Mouse (Mus musculus) forebrain, embryonic 13.5 days (tissue): ENCODE measurements around the gene Zfp385b. TPM values are rescaled to one million over a fixed set of nuclear protein-coding genes. Genes with fewer than 3 reads are reported as not detected.

Experiments
- ATAC-seq: fragments of 200-750 bp; cut with Nextera tagmentation; 2 replicates; pipeline ENCODE4 v1.8.0; 2017
- H3K27ac ChIP-seq: fragments of 300-500 bp; sonication (generic); 2 replicates; pipeline ENCODE4 v1.5.1; 2015; ENCODE audit warnings: inconsistent platforms, mild to moderate bottlenecking, moderate library complexity
- H3K27me3 ChIP-seq: fragments of 300-500 bp; sonication (generic); 2 replicates; pipeline ENCODE4 v1.6.1; 2015; ENCODE audit warnings: mild to moderate bottlenecking, inconsistent platforms
- H3K36me3 ChIP-seq: fragments of 300-500 bp; sonication (generic); 2 replicates; pipeline ENCODE4 v1.6.1; 2015; ENCODE audit warnings: mild to moderate bottlenecking, inconsistent platforms; ENCODE audit not compliant: poor library complexity, severe bottlenecking
- H3K4me1 ChIP-seq: fragments of 300-500 bp; sonication (generic); 2 replicates; pipeline ENCODE4 v1.6.1; 2015; ENCODE audit warnings: inconsistent platforms
- H3K4me2 ChIP-seq: fragments of 300-500 bp; sonication (generic); 2 replicates; pipeline ENCODE4 v1.6.1; 2015; ENCODE audit warnings: inconsistent platforms, mild to moderate bottlenecking, moderate library complexity
- H3K4me3 ChIP-seq: fragments of 300-500 bp; sonication (generic); 2 replicates; pipeline ENCODE4 v1.5.1; 2015; ENCODE audit warnings: mild to moderate bottlenecking, inconsistent platforms
- H3K9ac ChIP-seq: fragments of 300-500 bp; sonication (generic); 2 replicates; pipeline ENCODE4 v1.6.1; 2015; ENCODE audit warnings: mild to moderate bottlenecking, inconsistent platforms
- H3K9me3 ChIP-seq: fragments of 300-500 bp; sonication (generic); replicated peaks from 2 replicates; pipeline ENCODE4 v1.6.1; 2016; ENCODE audit warnings: inconsistent platforms
- WGBS: fragments of 180-500 bp; shearing (Covaris S2); methylation state at CpG from one replicate; pipeline ENCODE4 v1.1.7; 2015; 5-methylcytosine and 5-hydroxymethylcytosine counted together
- polyA plus RNA-seq: library from polyadenylated mRNA; unstranded; fragments of >200 nt; fragmentation: Nextera tagmentation; extraction: Ambion mirVana; gene quantifications from 2 replicates; pipeline ENCODE4 v1.2.1, GENCODE M21; 2015

Gene Zfp385b
- polyA plus RNA-seq, 1 experiment from 2014 or later, result 4.6 TPM

- no peak overlapping the region for H3K9ac ChIP-seq
- no peaks in the 10 kb centered on the region for H3K9me3 ChIP-seq
- 38% methylated on average over 5 of the region's 5 CpGs for WGBS
- H3K27me3 ChIP-seq, result no peaks in the 10 kb centered on the region
- H3K36me3 ChIP-seq, result no peaks in the 10 kb centered on the region
- H3K27ac ChIP-seq, result no peak overlapping the region
- peak; percentile 48; the same call in 1 of the 2 replicates for ATAC-seq
- H3K4me1 ChIP-seq, result no peaks in the 10 kb centered on the region
- H3K4me2 ChIP-seq, result no peak overlapping the region
- no peak overlapping the region for H3K4me3 ChIP-seq
Observed at GRCm38 (mm10) chr2:77418078-77418477, 401.4 kb downstream of the Zfp385b start.

- Histone ChIP-seq H3K27me3 (no peaks in the 10 kb centered on the region), H3K4me1 (no peaks in the 10 kb centered on the region), H3K36me3 (no peaks in the 10 kb centered on the region), H3K27ac (no peak overlapping the region), H3K9ac (no peak overlapping the region), H3K4me2 (no peak overlapping the region), H3K4me3 (no peak overlapping the region), H3K9me3 (no peaks in the 10 kb centered on the region)
- WGBS, result 93% methylated on average over 9 of the region's 9 CpGs
- ATAC-seq, result no peak
Observed at GRCm38 (mm10) chr2:77412171-77412570, 407.3 kb downstream of the Zfp385b start.

- H3K4me3 ChIP-seq, result no peak overlapping the region
- no peak overlapping the region for H3K9ac ChIP-seq
- 90% methylated on average over 13 of the region's 13 CpGs for WGBS
- H3K27ac ChIP-seq, result no peak overlapping the region
- H3K4me2 ChIP-seq, result no peak overlapping the region
- no peaks in the 10 kb centered on the region for H3K4me1 ChIP-seq
- H3K9me3 ChIP-seq, result no peaks in the 10 kb centered on the region
- ATAC-seq, result no peak
- no peaks in the 10 kb centered on the region for H3K36me3 ChIP-seq
- no peaks in the 10 kb centered on the region for H3K27me3 ChIP-seq
Observed at GRCm38 (mm10) chr2:77411612-77412011, 407.8 kb downstream of the Zfp385b start.

GRCm38 (mm10) chr2:77409521-77410135 is 409.8 kb downstream of the Zfp385b start:
- Histone ChIP-seq H3K27me3 (no peaks in the 10 kb centered on the region), H3K9me3 (no peaks in the 10 kb centered on the region), H3K4me1 (no peaks in the 10 kb centered on the region), H3K4me3 (no peak overlapping the region), H3K27ac (no peak overlapping the region), H3K36me3 (no peaks in the 10 kb centered on the region), H3K9ac (no peak overlapping the region), H3K4me2 (no peak overlapping the region)
- WGBS, result 59% methylated on average over 4 of the region's 5 CpGs
- 0 out of 2 replicates have a peak, but pooled peaks have one; percentile 27 for ATAC-seq

- Histone ChIP-seq H3K4me2 (no peak overlapping the region), H3K27me3 (no peaks in the 10 kb centered on the region), H3K9me3 (no peaks in the 10 kb centered on the region), H3K27ac (no peak overlapping the region), H3K36me3 (no peaks in the 10 kb centered on the region), H3K9ac (no peak overlapping the region), H3K4me1 (no peaks in the 10 kb centered on the region), H3K4me3 (no peak overlapping the region)
- no peak for ATAC-seq
- WGBS, result 68% methylated on average over 7 of the region's 7 CpGs
Observed at GRCm38 (mm10) chr2:77408972-77409371, 410.5 kb downstream of the Zfp385b start.

GRCm38 (mm10) chr2:77402329-77402728 is 417.1 kb downstream of the Zfp385b start:
- H3K27me3 ChIP-seq, result no peaks in the 10 kb centered on the region
- peaks cover 10% of the 10 kb centered on the region for H3K4me1 ChIP-seq
- peak overlapping the region; percentile 17 for H3K4me3 ChIP-seq
- no peaks in the 10 kb centered on the region for H3K36me3 ChIP-seq
- H3K4me2 ChIP-seq, result peak overlapping the region; percentile 52
- H3K9ac ChIP-seq, result no peak overlapping the region
- H3K27ac ChIP-seq, result no peak overlapping the region
- no peaks in the 10 kb centered on the region for H3K9me3 ChIP-seq
- 30% methylated on average over 13 of the region's 13 CpGs for WGBS
- no peak for ATAC-seq

GRCm38 (mm10) chr2:77401438-77402235 is 417.8 kb downstream of the Zfp385b start:
- H3K27ac ChIP-seq, result no peak overlapping the region
- ATAC-seq, result peak; percentile 75
- H3K4me2 ChIP-seq, result peak overlapping the region; percentile 52
- no peaks in the 10 kb centered on the region for H3K36me3 ChIP-seq
- H3K27me3 ChIP-seq, result no peaks in the 10 kb centered on the region
- H3K9ac ChIP-seq, result 0 out of 2 replicates have a peak overlapping the region, but pooled peaks have one; percentile 0
- peak overlapping the region; percentile 17 for H3K4me3 ChIP-seq
- WGBS, result 12% methylated on average over 13 of the region's 13 CpGs
- H3K9me3 ChIP-seq, result no peaks in the 10 kb centered on the region
- peaks cover 10% of the 10 kb centered on the region for H3K4me1 ChIP-seq

- no peaks in the 10 kb centered on the region for H3K36me3 ChIP-seq
- H3K9ac ChIP-seq, result no peak overlapping the region
- no peaks in the 10 kb centered on the region for H3K4me1 ChIP-seq
- H3K4me3 ChIP-seq, result no peak overlapping the region
- H3K9me3 ChIP-seq, result no peaks in the 10 kb centered on the region
- H3K4me2 ChIP-seq, result no peak overlapping the region
- no peak overlapping the region for H3K27ac ChIP-seq
- 94% methylated on average over 7 of the region's 7 CpGs for WGBS
- no peaks in the 10 kb centered on the region for H3K27me3 ChIP-seq
- ATAC-seq, result no peak
Observed at GRCm38 (mm10) chr2:77393881-77394280, 425.6 kb downstream of the Zfp385b start.

GRCm38 (mm10) chr2:77388186-77388585 is 431.3 kb downstream of the Zfp385b start:
- no peaks in the 10 kb centered on the region for H3K27me3 ChIP-seq
- ATAC-seq, result no peak
- no peak overlapping the region for H3K4me2 ChIP-seq
- no peak overlapping the region for H3K9ac ChIP-seq
- no peaks in the 10 kb centered on the region for H3K9me3 ChIP-seq
- H3K4me3 ChIP-seq, result no peak overlapping the region
- H3K4me1 ChIP-seq, result no peaks in the 10 kb centered on the region
- no peaks in the 10 kb centered on the region for H3K36me3 ChIP-seq
- H3K27ac ChIP-seq, result no peak overlapping the region
- WGBS, result 87% methylated on average over 6 of the region's 6 CpGs

GRCm38 (mm10) chr2:77386515-77386914 is 432.9 kb downstream of the Zfp385b start:
- Histone ChIP-seq H3K36me3 (no peaks in the 10 kb centered on the region), H3K4me1 (no peaks in the 10 kb centered on the region), H3K9me3 (no peaks in the 10 kb centered on the region), H3K9ac (no peak overlapping the region), H3K27ac (no peak overlapping the region), H3K4me3 (no peak overlapping the region), H3K27me3 (no peaks in the 10 kb centered on the region), H3K4me2 (no peak overlapping the region)
- 31% methylated on average over 5 of the region's 5 CpGs for WGBS
- ATAC-seq, result no peak

- WGBS, result 87% methylated on average over 5 of the region's 5 CpGs
- no peak overlapping the region for H3K4me3 ChIP-seq
- H3K4me1 ChIP-seq, result no peaks in the 10 kb centered on the region
- H3K36me3 ChIP-seq, result no peaks in the 10 kb centered on the region
- H3K4me2 ChIP-seq, result no peak overlapping the region
- H3K9me3 ChIP-seq, result no peaks in the 10 kb centered on the region
- H3K27ac ChIP-seq, result no peak overlapping the region
- no peak overlapping the region for H3K9ac ChIP-seq
- no peaks in the 10 kb centered on the region for H3K27me3 ChIP-seq
- no peak for ATAC-seq
Observed at GRCm38 (mm10) chr2:77382766-77383165, 436.7 kb downstream of the Zfp385b start.

GRCm38 (mm10) chr2:77379907-77380306 is 439.5 kb downstream of the Zfp385b start:
- no peak overlapping the region for H3K27ac ChIP-seq
- H3K36me3 ChIP-seq, result no peaks in the 10 kb centered on the region
- no peaks in the 10 kb centered on the region for H3K4me1 ChIP-seq
- no peaks in the 10 kb centered on the region for H3K9me3 ChIP-seq
- no peak for ATAC-seq
- H3K27me3 ChIP-seq, result no peaks in the 10 kb centered on the region
- 95% methylated on average over 1 of the region's 1 CpGs for WGBS
- H3K9ac ChIP-seq, result no peak overlapping the region
- H3K4me3 ChIP-seq, result no peak overlapping the region
- no peak overlapping the region for H3K4me2 ChIP-seq
